Mouse (Mus musculus): Measurements from ENCODE around the gene Plekha1. TPM values are rescaled to one million over a fixed set of nuclear protein-coding genes. Genes with fewer than 3 reads are reported as not detected.

The Plekha1 gene
- total and polyA plus RNA-seq, 3 experiments, result 6.9 to 22.1 TPM; not detected in 1

GRCm38 (mm10) chr7:130958551-130958950 is 93.0 kb downstream of the Plekha1 start:
- no peak overlapping the region for H3K9ac ChIP-seq (ENCODE audit: control insufficient read depth, low read depth, low read length, poor library complexity, severe bottlenecking)
- no peak overlapping the region for H3K27ac ChIP-seq (ENCODE audit: control insufficient read depth, low read depth, low read length)
- TF ChIP-seq TBP (IDR thresholded peaks at IDR 0.05; ENCODE audit: low read depth, low read length), result no peak
- TF ChIP-seq NRF1 (IDR thresholded peaks at IDR 0.05; ENCODE audit: insufficient read depth, low read depth, low read length, poor library complexity, severe bottlenecking), result no peak
- TF ChIP-seq ZKSCAN1 (IDR thresholded peaks at IDR 0.05; ENCODE audit: low read depth, low read length), result no peak
- TF ChIP-seq TAL1 (IDR thresholded peaks at IDR 0.05; ENCODE audit: low read length), result no peak
- TF ChIP-seq GATA1 (IDR thresholded peaks at IDR 0.05; ENCODE audit: low read depth, low read length), result no peak
- TF ChIP-seq ZNF384 (IDR thresholded peaks at IDR 0.05; ENCODE audit: low read depth, low read length), result no peak
- no peak for TF ChIP-seq ELF1 (IDR thresholded peaks at IDR 0.05; ENCODE audit: low read depth, low read length)
- no peak for TF ChIP-seq SMC3 (IDR thresholded peaks at IDR 0.05; ENCODE audit: low read depth, low read length)
- TF ChIP-seq USF1 (IDR thresholded peaks at IDR 0.05; ENCODE audit: low read depth, low read length), result no peak
- TF ChIP-seq KAT2A (conservative IDR thresholded peaks at IDR 0.05; ENCODE audit: low read depth, low read length), result no peak
- TF ChIP-seq POLR2A (IDR thresholded peaks at IDR 0.05; ENCODE audit: control insufficient read depth in 1 of 2, insufficient read depth in 1 of 2, low read depth in 1 of 2, low read length in 2 of 2, poor library complexity in 1 of 2), result no peak
- no peak for TF ChIP-seq RAD21 (IDR thresholded peaks at IDR 0.05; ENCODE audit: low read depth, low read length)
- TF ChIP-seq E2F4 (IDR thresholded peaks at IDR 0.05; ENCODE audit: borderline replicate concordance, low read depth, low read length), result no peak
- TF ChIP-seq HCFC1 (IDR thresholded peaks at IDR 0.05; ENCODE audit: low read depth, low read length), result no peak
- TF ChIP-seq JUND (IDR thresholded peaks at IDR 0.05; ENCODE audit: low read depth, low read length), result no peak
- TF ChIP-seq MAFK (IDR thresholded peaks at IDR 0.05; ENCODE audit: borderline replicate concordance, low read depth, low read length), result no peak
- H3K9me3 ChIP-seq (replicated peaks; ENCODE audit: insufficient read depth, low read length), result no peaks in the 10 kb centered on the region
- H3K79me2 ChIP-seq (ENCODE audit: control insufficient read depth, insufficient read depth, low read length, poor library complexity), result no peaks in the 10 kb centered on the region
- DNase-seq (ENCODE audit: low read depth, low spot score), result no peak
- H3K36me3 ChIP-seq (ENCODE audit: control insufficient read depth in 1 of 2, insufficient read depth in 2 of 2, low read length in 2 of 2), result no peaks in the 10 kb centered on the region
- H3K4me1 ChIP-seq (ENCODE audit: control insufficient read depth in 1 of 2, insufficient read depth in 2 of 2, low read length in 2 of 2), result no peaks in the 10 kb centered on the region
- H3K4me3 ChIP-seq (ENCODE audit: control insufficient read depth in 1 of 2, insufficient read depth in 1 of 2, low read depth in 2 of 2, low read length in 2 of 2), result no peak overlapping the region
- no peaks in the 10 kb centered on the region for H3K27me3 ChIP-seq (ENCODE audit: control insufficient read depth in 1 of 2, insufficient read depth in 2 of 2, low read length in 2 of 2)

- H3K79me2 ChIP-seq (ENCODE audit: control insufficient read depth, insufficient read depth, low read length, poor library complexity), result no peaks in the 10 kb centered on the region
- H3K4me3 ChIP-seq (ENCODE audit: control insufficient read depth in 1 of 2, insufficient read depth in 1 of 2, low read depth in 2 of 2, low read length in 2 of 2), result no peak overlapping the region
- TF ChIP-seq UBTF (IDR thresholded peaks at IDR 0.05; ENCODE audit: borderline replicate concordance, insufficient read depth, low read depth, low read length) (no peak), MXI1 (IDR thresholded peaks at IDR 0.05; ENCODE audit: low read depth, low read length) (no peak), CTCF (IDR thresholded peaks at IDR 0.05 in 2 of 3, conservative IDR thresholded peaks at IDR 0.05 in 1 of 3; ENCODE audit: control insufficient read depth in 1 of 3, insufficient read depth in 1 of 3, low read depth in 2 of 3, low read length in 3 of 3, poor library complexity in 1 of 3, severe bottlenecking in 1 of 3) (no peak), MAFK (IDR thresholded peaks at IDR 0.05; ENCODE audit: borderline replicate concordance, low read depth, low read length) (no peak), MYC (IDR thresholded peaks at IDR 0.05; ENCODE audit: low read depth, low read length) (no peak), TBP (IDR thresholded peaks at IDR 0.05; ENCODE audit: low read depth, low read length) (no peak), SIN3A (IDR thresholded peaks at IDR 0.05; ENCODE audit: low read length) (no peak), TCF12 (IDR thresholded peaks at IDR 0.05; ENCODE audit: low read depth, low read length) (no peak), POLR2A (IDR thresholded peaks at IDR 0.05; ENCODE audit: control insufficient read depth in 1 of 2, insufficient read depth in 1 of 2, low read depth in 1 of 2, low read length in 2 of 2, poor library complexity in 1 of 2) (no peak), MAZ (IDR thresholded peaks at IDR 0.05; ENCODE audit: low read depth, low read length) (no peak), ZMIZ1 (IDR thresholded peaks at IDR 0.05; ENCODE audit: low read depth, low read length) (no peak), USF1 (IDR thresholded peaks at IDR 0.05; ENCODE audit: low read depth, low read length) (no peak)
- no peaks in the 10 kb centered on the region for H3K4me1 ChIP-seq (ENCODE audit: control insufficient read depth in 1 of 2, insufficient read depth in 2 of 2, low read length in 2 of 2)
- no peak overlapping the region for H3K27ac ChIP-seq (ENCODE audit: control insufficient read depth, low read depth, low read length)
- no peaks in the 10 kb centered on the region for H3K36me3 ChIP-seq (ENCODE audit: control insufficient read depth in 1 of 2, insufficient read depth in 2 of 2, low read length in 2 of 2)
- H3K9ac ChIP-seq (ENCODE audit: control insufficient read depth, low read depth, low read length, poor library complexity, severe bottlenecking), result no peak overlapping the region
- H3K9me3 ChIP-seq (replicated peaks; ENCODE audit: insufficient read depth, low read length), result no peaks in the 10 kb centered on the region
- DNase-seq (ENCODE audit: low read depth, low spot score), result no peak
- H3K27me3 ChIP-seq (ENCODE audit: control insufficient read depth in 1 of 2, insufficient read depth in 2 of 2, low read length in 2 of 2), result no peaks in the 10 kb centered on the region
Observed at GRCm38 (mm10) chr7:130959868-130960267, 94.3 kb downstream of the Plekha1 start.

Data from MEL (cell line).